Mouse (Mus musculus): ENCODE data around the gene St8sia1. TPM values are rescaled to one million over a fixed set of nuclear protein-coding genes. Genes with fewer than 3 reads are reported as not detected.

St8sia1 gene
- polyA plus RNA-seq, 1 experiment from 2014 or later = 4.7 TPM

DNA sequence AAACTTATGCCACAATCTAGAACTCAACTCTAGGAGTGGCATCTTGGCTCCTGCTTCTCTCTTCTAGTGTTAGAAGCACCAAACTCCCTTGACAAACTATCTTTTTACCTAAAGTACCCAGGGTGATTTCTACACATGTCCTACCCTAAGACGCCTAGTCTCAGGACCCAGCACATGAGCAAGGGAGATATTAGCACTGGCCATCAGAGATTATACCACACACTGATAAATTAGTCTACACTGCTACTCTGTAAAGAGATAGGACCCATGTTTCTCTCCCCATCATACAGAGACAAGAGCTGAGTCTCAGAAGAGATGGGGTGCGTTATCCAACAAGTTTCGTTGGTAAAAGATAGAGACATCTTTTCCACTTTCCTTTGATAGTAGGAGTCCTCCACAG lies 53.0 kb downstream of the St8sia1 start:
- WGBS = 91% methylated on average over 3 of the region's 3 CpGs
- Histone ChIP-seq H3K36me3 (ENCODE audit: control insufficient read depth, insufficient read depth, low read length) (no peaks in the 10 kb centered on the region), H3K4me3 (ENCODE audit: low read depth, low read length) (no peak overlapping the region), H3K27ac (ENCODE audit: low read depth, low read length) (no peak overlapping the region), H3K27me3 (replicated peaks; ENCODE audit: control insufficient read depth, insufficient read depth, low read length) (no peaks in the 10 kb centered on the region), H3K4me1 (ENCODE audit: control insufficient read depth, insufficient read depth, low read length) (no peaks in the 10 kb centered on the region), H3K4me2 (ENCODE audit: low read length) (no peak overlapping the region), H3K9me3 (replicated peaks; ENCODE audit: control insufficient read depth, low read length) (no peaks in the 10 kb centered on the region), H3K9ac (ENCODE audit: low read length) (no peak overlapping the region)
- DNase-seq (ENCODE audit: low spot score) (no peak), ATAC-seq (no peak)

- Histone ChIP-seq H3K9ac (ENCODE audit: low read length) (no peak overlapping the region), H3K27ac (ENCODE audit: low read depth, low read length) (no peak overlapping the region), H3K27me3 (replicated peaks; ENCODE audit: control insufficient read depth, insufficient read depth, low read length) (no peaks in the 10 kb centered on the region), H3K4me2 (ENCODE audit: low read length) (no peak overlapping the region), H3K4me1 (ENCODE audit: control insufficient read depth, insufficient read depth, low read length) (no peaks in the 10 kb centered on the region), H3K9me3 (replicated peaks; ENCODE audit: control insufficient read depth, low read length) (no peaks in the 10 kb centered on the region), H3K36me3 (ENCODE audit: control insufficient read depth, insufficient read depth, low read length) (no peaks in the 10 kb centered on the region), H3K4me3 (ENCODE audit: low read depth, low read length) (no peak overlapping the region)
- no peak for DNase-seq (ENCODE audit: low spot score)
- no peak for ATAC-seq
- 97% methylated on average over 7 of the region's 7 CpGs for WGBS
Observed at GRCm38 (mm10) chr6:142910721-142911120, 53.5 kb downstream of the St8sia1 start.

DNA sequence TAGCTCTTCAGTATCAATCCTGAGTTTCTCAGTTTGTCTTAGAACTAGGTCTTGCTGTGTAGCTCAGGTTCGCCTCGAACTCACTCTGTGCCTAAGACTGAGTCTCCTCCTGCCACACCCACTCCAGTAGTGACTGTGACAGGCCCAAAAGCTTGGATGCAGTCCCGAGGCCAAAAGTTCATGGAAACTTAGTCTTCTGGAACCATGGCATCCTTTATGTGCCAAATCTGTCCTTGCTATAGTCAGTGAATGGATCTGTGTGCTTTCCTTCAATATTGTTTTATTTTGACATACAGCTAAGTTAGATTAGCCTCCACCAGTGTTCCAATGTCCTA lies 54.5 kb downstream of the St8sia1 start:
- ATAC-seq (no peak), DNase-seq (ENCODE audit: low spot score) (no peak)
- Histone ChIP-seq H3K27me3 (replicated peaks; ENCODE audit: control insufficient read depth, insufficient read depth, low read length) (no peaks in the 10 kb centered on the region), H3K36me3 (ENCODE audit: control insufficient read depth, insufficient read depth, low read length) (no peaks in the 10 kb centered on the region), H3K4me1 (ENCODE audit: control insufficient read depth, insufficient read depth, low read length) (no peaks in the 10 kb centered on the region), H3K9me3 (replicated peaks; ENCODE audit: control insufficient read depth, low read length) (no peaks in the 10 kb centered on the region), H3K27ac (ENCODE audit: low read depth, low read length) (no peak overlapping the region), H3K4me3 (ENCODE audit: low read depth, low read length) (no peak overlapping the region), H3K4me2 (ENCODE audit: low read length) (no peak overlapping the region), H3K9ac (ENCODE audit: low read length) (no peak overlapping the region)
- WGBS = 94% methylated on average over 3 of the region's 3 CpGs

GRCm38 (mm10) chr6:142908911-142909770 lies 55.1 kb downstream of the St8sia1 start:
- ATAC-seq (no peak), DNase-seq (ENCODE audit: low spot score) (peak; percentile 19)
- Histone ChIP-seq H3K27ac (ENCODE audit: low read depth, low read length) (no peak overlapping the region), H3K9me3 (replicated peaks; ENCODE audit: control insufficient read depth, low read length) (no peaks in the 10 kb centered on the region), H3K27me3 (replicated peaks; ENCODE audit: control insufficient read depth, insufficient read depth, low read length) (no peaks in the 10 kb centered on the region), H3K36me3 (ENCODE audit: control insufficient read depth, insufficient read depth, low read length) (no peaks in the 10 kb centered on the region), H3K4me3 (ENCODE audit: low read depth, low read length) (no peak overlapping the region), H3K4me1 (ENCODE audit: control insufficient read depth, insufficient read depth, low read length) (no peaks in the 10 kb centered on the region), H3K9ac (ENCODE audit: low read length) (no peak overlapping the region), H3K4me2 (ENCODE audit: low read length) (no peak overlapping the region)
- 84% methylated on average over 5 of the region's 5 CpGs for WGBS

GRCm38 (mm10) chr6:142908412-142908811 lies 55.8 kb downstream of the St8sia1 start:
- H3K27ac ChIP-seq (ENCODE audit: low read depth, low read length) = no peak overlapping the region
- ATAC-seq = no peak
- H3K4me1 ChIP-seq (ENCODE audit: control insufficient read depth, insufficient read depth, low read length) = no peaks in the 10 kb centered on the region
- WGBS = 94% methylated on average over 3 of the region's 3 CpGs
- H3K9ac ChIP-seq (ENCODE audit: low read length) = no peak overlapping the region
- no peak overlapping the region for H3K4me3 ChIP-seq (ENCODE audit: low read depth, low read length)
- H3K36me3 ChIP-seq (ENCODE audit: control insufficient read depth, insufficient read depth, low read length) = no peaks in the 10 kb centered on the region
- DNase-seq (ENCODE audit: low spot score) = no peak
- no peaks in the 10 kb centered on the region for H3K9me3 ChIP-seq (replicated peaks; ENCODE audit: control insufficient read depth, low read length)
- no peak overlapping the region for H3K4me2 ChIP-seq (ENCODE audit: low read length)
- no peaks in the 10 kb centered on the region for H3K27me3 ChIP-seq (replicated peaks; ENCODE audit: control insufficient read depth, insufficient read depth, low read length)

DNA sequence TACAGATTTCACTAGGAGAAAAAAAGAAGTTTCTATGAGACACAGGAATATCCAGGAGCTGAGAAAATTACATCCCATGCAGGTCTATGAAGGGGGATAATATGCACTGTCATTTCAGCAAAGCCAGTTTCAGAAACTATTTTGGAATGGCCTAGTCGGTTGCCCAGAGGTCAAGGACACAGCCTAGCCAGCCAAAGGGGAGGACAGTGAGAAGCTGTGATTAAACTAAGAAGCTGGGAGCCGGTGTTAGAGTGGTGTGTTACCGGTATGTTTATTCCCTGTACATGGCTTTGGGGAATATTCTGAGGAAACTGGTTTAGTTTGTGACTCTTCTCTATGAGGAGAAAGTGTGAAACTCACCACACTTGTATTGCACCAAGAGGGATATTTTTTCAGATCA lies 68.9 kb downstream of the St8sia1 start:
- Histone ChIP-seq H3K9me3 (replicated peaks; ENCODE audit: control insufficient read depth, low read length) (no peaks in the 10 kb centered on the region), H3K9ac (ENCODE audit: low read length) (no peak overlapping the region), H3K27ac (ENCODE audit: low read depth, low read length) (no peak overlapping the region), H3K4me3 (ENCODE audit: low read depth, low read length) (no peak overlapping the region), H3K36me3 (ENCODE audit: control insufficient read depth, insufficient read depth, low read length) (no peaks in the 10 kb centered on the region), H3K27me3 (replicated peaks; ENCODE audit: control insufficient read depth, insufficient read depth, low read length) (no peaks in the 10 kb centered on the region), H3K4me1 (ENCODE audit: control insufficient read depth, insufficient read depth, low read length) (no peaks in the 10 kb centered on the region), H3K4me2 (ENCODE audit: low read length) (no peak overlapping the region)
- 84% methylated on average over 3 of the region's 3 CpGs for WGBS
- DNase-seq (ENCODE audit: low spot score) (no peak), ATAC-seq (no peak)

DNA sequence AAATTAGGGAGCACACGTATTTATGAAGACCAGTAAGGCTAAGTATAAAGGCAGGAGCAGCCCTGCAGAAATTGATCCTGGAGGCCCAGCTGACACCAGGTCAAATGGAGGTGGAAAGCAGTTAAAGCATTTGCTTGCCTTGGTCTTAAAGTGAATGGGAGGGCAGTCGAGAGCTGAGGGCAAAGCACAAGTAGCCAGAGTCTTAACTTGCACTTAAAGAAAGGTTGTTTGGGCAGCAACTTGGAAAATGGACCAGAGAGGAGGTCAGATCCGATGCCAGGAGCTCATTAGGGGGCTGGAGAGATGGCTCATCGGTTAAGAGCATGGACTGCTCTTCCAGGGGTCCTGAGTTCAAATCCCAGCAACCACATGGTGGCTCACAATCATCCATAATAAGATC lies 70.5 kb downstream of the St8sia1 start:
- no peak overlapping the region for H3K9ac ChIP-seq (ENCODE audit: low read length)
- H3K9me3 ChIP-seq (replicated peaks; ENCODE audit: control insufficient read depth, low read length) = no peaks in the 10 kb centered on the region
- H3K4me2 ChIP-seq (ENCODE audit: low read length) = no peak overlapping the region
- no peaks in the 10 kb centered on the region for H3K4me1 ChIP-seq (ENCODE audit: control insufficient read depth, insufficient read depth, low read length)
- H3K4me3 ChIP-seq (ENCODE audit: low read depth, low read length) = no peak overlapping the region
- ATAC-seq (no peak), DNase-seq (ENCODE audit: low spot score) (no peak)
- no peak overlapping the region for H3K27ac ChIP-seq (ENCODE audit: low read depth, low read length)
- no peaks in the 10 kb centered on the region for H3K27me3 ChIP-seq (replicated peaks; ENCODE audit: control insufficient read depth, insufficient read depth, low read length)
- H3K36me3 ChIP-seq (ENCODE audit: control insufficient read depth, insufficient read depth, low read length) = no peaks in the 10 kb centered on the region
- WGBS = 82% methylated on average over 4 of the region's 4 CpGs

DNA sequence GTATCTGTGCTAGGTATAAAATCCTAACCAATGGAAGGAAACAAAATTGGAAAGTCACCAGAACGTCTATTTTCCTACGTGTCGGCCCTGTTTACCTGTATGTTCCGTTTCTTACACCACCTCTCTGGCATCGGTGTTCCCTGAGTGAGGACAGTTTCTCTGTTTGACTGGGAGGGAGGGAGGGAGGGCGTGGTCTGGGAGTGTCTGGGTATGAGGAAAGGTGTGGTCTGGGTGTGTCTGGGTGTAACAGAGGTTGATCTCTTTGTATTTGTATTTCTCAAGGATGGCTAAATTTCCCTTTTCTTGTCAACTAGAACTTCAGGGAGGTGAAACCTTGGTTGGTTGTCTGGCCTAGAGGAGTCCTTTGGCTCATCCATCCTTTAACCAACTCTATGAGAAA lies 73.9 kb downstream of the St8sia1 start:
- no peaks in the 10 kb centered on the region for H3K27me3 ChIP-seq (replicated peaks; ENCODE audit: control insufficient read depth, insufficient read depth, low read length)
- H3K4me2 ChIP-seq (ENCODE audit: low read length) = no peak overlapping the region
- DNase-seq (ENCODE audit: low spot score) (no peak), ATAC-seq (no peak)
- WGBS = 93% methylated on average over 6 of the region's 6 CpGs
- no peaks in the 10 kb centered on the region for H3K9me3 ChIP-seq (replicated peaks; ENCODE audit: control insufficient read depth, low read length)
- no peak overlapping the region for H3K9ac ChIP-seq (ENCODE audit: low read length)
- no peak overlapping the region for H3K4me3 ChIP-seq (ENCODE audit: low read depth, low read length)
- no peaks in the 10 kb centered on the region for H3K36me3 ChIP-seq (ENCODE audit: control insufficient read depth, insufficient read depth, low read length)
- no peak overlapping the region for H3K27ac ChIP-seq (ENCODE audit: low read depth, low read length)
- H3K4me1 ChIP-seq (ENCODE audit: control insufficient read depth, insufficient read depth, low read length) = no peaks in the 10 kb centered on the region

DNA sequence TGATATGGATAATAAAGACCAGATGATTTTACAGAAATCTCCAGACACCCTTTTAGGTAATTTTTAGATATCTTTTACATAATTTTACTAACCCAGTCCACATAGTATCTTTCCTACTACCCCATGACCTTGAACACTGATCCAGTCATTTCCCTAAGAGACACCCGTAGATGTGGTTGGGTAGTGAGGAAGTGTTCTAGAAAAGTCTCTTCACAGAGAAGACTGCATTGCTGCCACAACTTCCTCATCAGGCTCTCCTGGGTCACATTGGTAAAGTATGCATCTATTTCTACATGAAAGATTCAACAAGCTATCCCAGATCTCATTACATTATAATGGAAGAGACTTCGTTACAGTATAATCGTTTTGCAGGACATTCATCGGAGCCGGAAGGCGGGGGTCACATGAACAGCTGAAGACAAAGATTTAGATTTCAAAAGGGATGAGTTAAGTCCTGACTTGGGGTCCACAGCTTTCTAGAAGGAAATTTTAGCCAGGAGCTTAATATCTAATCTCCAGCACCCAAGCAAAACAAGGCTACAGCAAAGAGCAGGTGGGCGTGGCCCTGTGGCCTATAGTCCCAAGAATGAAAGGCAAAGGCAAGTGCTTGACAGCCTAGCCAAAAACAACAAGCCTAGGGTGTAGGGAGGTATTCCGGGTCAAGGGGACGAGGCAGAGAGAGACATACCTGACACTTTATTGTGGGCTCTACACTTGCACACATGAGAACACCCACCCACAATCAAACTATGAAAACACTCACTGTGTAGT lies 75.1 kb downstream of the St8sia1 start:
- Histone ChIP-seq H3K27me3 (replicated peaks; ENCODE audit: control insufficient read depth, insufficient read depth, low read length) (no peaks in the 10 kb centered on the region), H3K4me1 (ENCODE audit: control insufficient read depth, insufficient read depth, low read length) (no peaks in the 10 kb centered on the region), H3K9ac (ENCODE audit: low read length) (no peak overlapping the region), H3K36me3 (ENCODE audit: control insufficient read depth, insufficient read depth, low read length) (no peaks in the 10 kb centered on the region), H3K27ac (ENCODE audit: low read depth, low read length) (no peak overlapping the region), H3K4me3 (ENCODE audit: low read depth, low read length) (no peak overlapping the region), H3K9me3 (replicated peaks; ENCODE audit: control insufficient read depth, low read length) (no peaks in the 10 kb centered on the region), H3K4me2 (ENCODE audit: low read length) (no peak overlapping the region)
- ATAC-seq = no peak
- 90% methylated on average over 9 of the region's 9 CpGs for WGBS
- no peak for DNase-seq (ENCODE audit: low spot score)
